Mouse (Mus musculus) limb, embryonic 14.5 days (tissue): ENCODE results near the gene Serpinb5. TPM values are rescaled to one million over a fixed set of nuclear protein-coding genes. Genes with fewer than 3 reads are reported as not detected.

ENCODE experiments used
- ATAC-seq: fragments of 200-750 bp; cut with Nextera tagmentation; 2 replicates; pipeline ENCODE4 v1.8.0; 2017; ENCODE audit warnings: low read depth, moderate number of reproducible peaks, moderate TSS enrichment; ENCODE audit not compliant: low FRiP score
- DNase-seq: peaks from one replicate; pipeline ENCODE4 v3.0.0-alpha.2; 2015; ENCODE audit warnings: low spot score
- H3K27ac ChIP-seq: fragments of 300-500 bp; sonication (generic); replicated peaks from 2 replicates; pipeline ENCODE4 v1.5.1; 2014; ENCODE audit warnings: low read depth, mild to moderate bottlenecking, low read length, moderate library complexity, mixed read lengths
- H3K27me3 ChIP-seq: fragments of 300-500 bp; sonication (generic); 2 replicates; pipeline ENCODE4 v1.6.1; 2014; ENCODE audit warnings: low read length, mixed read lengths; ENCODE audit not compliant: control insufficient read depth, insufficient read depth
- H3K36me3 ChIP-seq: fragments of 300-500 bp; sonication (generic); 2 replicates; pipeline ENCODE4 v1.6.1; 2014; ENCODE audit warnings: mild to moderate bottlenecking, low read length, moderate library complexity, mixed read lengths; ENCODE audit not compliant: control insufficient read depth, insufficient read depth
- H3K4me1 ChIP-seq: fragments of 300-500 bp; sonication (generic); 2 replicates; pipeline ENCODE4 v1.6.1; 2014; ENCODE audit warnings: antibody characterized with exemption, low read length, mixed read lengths; ENCODE audit not compliant: control insufficient read depth, insufficient read depth
- H3K4me2 ChIP-seq: fragments of 300-500 bp; sonication (generic); replicated peaks from 2 replicates; pipeline ENCODE4 v1.6.1; 2014; ENCODE audit warnings: low read depth, mild to moderate bottlenecking, low read length, moderate library complexity; ENCODE audit not compliant: severe bottlenecking
- H3K4me3 ChIP-seq: fragments of 300-500 bp; sonication (generic); replicated peaks from 2 replicates; pipeline ENCODE4 v1.5.1; 2014; ENCODE audit warnings: low read length
- H3K9ac ChIP-seq: fragments of 300-500 bp; sonication (generic); 2 replicates; pipeline ENCODE4 v1.6.1; 2014; ENCODE audit warnings: mild to moderate bottlenecking, low read depth, low read length, moderate library complexity; ENCODE audit not compliant: severe bottlenecking
- H3K9me3 ChIP-seq: fragments of 300-500 bp; sonication (generic); 2 replicates; pipeline ENCODE4 v1.6.1; 2016; ENCODE audit warnings: low read length; ENCODE audit not compliant: control insufficient read depth
- POLR2A ChIP-seq: fragments of 200-500 bp; IDR thresholded peaks from 2 replicates; pipeline ENCODE4 v1.8.0; 2012; ENCODE audit warnings: inconsistent platforms, mild to moderate bottlenecking, moderate library complexity, borderline replicate concordance; ENCODE audit not compliant: insufficient read depth, insufficient read length; ENCODE audit errors: extremely low read depth
- WGBS: fragments of 180-500 bp; shearing (Covaris S2); extraction: QIAGEN DNeasy Blood & Tissue Kit; methylation state at CpG from one replicate; pipeline ENCODE4 v1.1.7; 2014; 5-methylcytosine and 5-hydroxymethylcytosine counted together
- polyA plus RNA-seq, 2 experiments: library from polyadenylated mRNA; depleted of rRNA in 1 of 2; stranded (reverse) in 1 of 2; unstranded in 1 of 2; fragments of >200 nt; fragmentation: Nextera tagmentation in 1 of 2; extraction: Ambion mirVana in 1 of 2; gene quantifications; 2 replicates each; pipeline versions ENCODE4 v1.2.1 to v1.2.3; 2012 to 2014

Serpinb5 gene
- polyA plus RNA-seq, 2 experiments: 2.7 to 16.1 TPM

- Histone ChIP-seq H3K9me3 (no peaks in the 10 kb centered on the region), H3K4me2 (no peak overlapping the region), H3K27me3 (no peaks in the 10 kb centered on the region), H3K4me3 (no peak overlapping the region), H3K9ac (no peak overlapping the region), H3K4me1 (no peaks in the 10 kb centered on the region), H3K27ac (no peak overlapping the region), H3K36me3 (no peaks in the 10 kb centered on the region)
- DNase-seq (peak; percentile 4), ATAC-seq (no peak)
- WGBS: 30% methylated on average over 4 of the region's 4 CpGs
- no peak for TF ChIP-seq POLR2A
Measured at GRCm38 (mm10) chr1:106901406-106901805, 40.4 kb downstream of the Serpinb5 start.

- ATAC-seq (no peak), DNase-seq (no peak)
- Histone ChIP-seq H3K4me2 (no peak overlapping the region), H3K9me3 (no peaks in the 10 kb centered on the region), H3K27ac (no peak overlapping the region), H3K4me3 (no peak overlapping the region), H3K4me1 (no peaks in the 10 kb centered on the region), H3K9ac (no peak overlapping the region), H3K36me3 (no peaks in the 10 kb centered on the region), H3K27me3 (no peaks in the 10 kb centered on the region)
- WGBS: 89% methylated on average over 4 of the region's 4 CpGs
- no peak for TF ChIP-seq POLR2A
Measured at GRCm38 (mm10) chr1:106931954-106932353, 71.0 kb downstream of the Serpinb5 start.

Other genes starting within 250 kb of the Serpinb5 start
- gene Bcl2, start 146.9 kb upstream of the Serpinb5 start, polyA plus RNA-seq (2012; rRNA removed): 8.0 TPM in 2 replicates
- 15.7 and 20.1 TPM in 2 replicates for gene Bcl2, start 146.9 kb upstream of the Serpinb5 start, polyA plus RNA-seq (2014; fragmentation: Nextera tagmentation; extraction: Ambion mirVana)
- 7.2 and 7.9 TPM in 2 replicates for gene Kdsr, start 101.4 kb upstream of the Serpinb5 start, polyA plus RNA-seq (2012; rRNA removed)
- 16.2 and 17.4 TPM in 2 replicates for gene Kdsr, start 101.4 kb upstream of the Serpinb5 start, polyA plus RNA-seq (2014; fragmentation: Nextera tagmentation; extraction: Ambion mirVana)
- 25.1 and 37.4 TPM in 2 replicates for gene Vps4b, start 64.4 kb upstream of the Serpinb5 start, polyA plus RNA-seq (2012; rRNA removed)
- 66.1 and 67.9 TPM in 2 replicates for gene Vps4b, start 64.4 kb upstream of the Serpinb5 start, polyA plus RNA-seq (2014; fragmentation: Nextera tagmentation; extraction: Ambion mirVana)
- 2.9 and 4.9 TPM in 2 replicates for gene Serpinb12, start 73.3 kb downstream of the Serpinb5 start, polyA plus RNA-seq (2012; rRNA removed)
- gene Serpinb12, start 73.3 kb downstream of the Serpinb5 start, polyA plus RNA-seq (2014; fragmentation: Nextera tagmentation; extraction: Ambion mirVana): 8.1 and 17.9 TPM in 2 replicates
- not detected in 2 replicates for gene Serpinb13, start 119.8 kb downstream of the Serpinb5 start, polyA plus RNA-seq (2012; rRNA removed)
- not detected in 2 replicates for gene Serpinb13, start 119.8 kb downstream of the Serpinb5 start, polyA plus RNA-seq (2014; fragmentation: Nextera tagmentation; extraction: Ambion mirVana)
- 1.7 and 2.3 TPM in 2 replicates for gene Serpinb3a, start 191.1 kb downstream of the Serpinb5 start, polyA plus RNA-seq (2012; rRNA removed)
- gene Serpinb3a, start 191.1 kb downstream of the Serpinb5 start, polyA plus RNA-seq (2014; fragmentation: Nextera tagmentation; extraction: Ambion mirVana): 5.1 and 8.0 TPM in 2 replicates
- 0.05 and 0.13 TPM in 2 replicates for gene Serpinb3d, start 222.3 kb downstream of the Serpinb5 start, polyA plus RNA-seq (2012; rRNA removed)
- 0.65 and 1.4 TPM in 2 replicates for gene Serpinb3d, start 222.3 kb downstream of the Serpinb5 start, polyA plus RNA-seq (2014; fragmentation: Nextera tagmentation; extraction: Ambion mirVana)